Mouse (Mus musculus): ENCODE results near the gene Mfap5.

- TF ChIP-seq CTCF (IDR thresholded peaks at IDR 0.05; ENCODE audit: low read depth, low read length) = no peak
- TF ChIP-seq POLR2A (IDR thresholded peaks at IDR 0.05; ENCODE audit: extremely low read depth, insufficient read depth, low read length) = no peak
These were observed 59.6 kb downstream of the Mfap5 start for GRCm38 (mm10) chr6:122565070-122565784.

All from liver, adult 2 months (tissue).